Mouse (Mus musculus) G1E (cell line): Measurements from ENCODE around the gene Naa20.

Experiments used
- CTCF ChIP-seq: IDR thresholded peaks from 2 replicates; pipeline ENCODE4 v1.5.1; 2012; ENCODE audit warnings: low read depth, low read length, inconsistent platforms, mixed read lengths
- GATA1 ChIP-seq: IDR thresholded peaks from 2 replicates; pipeline ENCODE4 v1.6.1; 2012; ENCODE audit warnings: borderline replicate concordance, low read length, inconsistent platforms, mixed read lengths
- GATA2 ChIP-seq: IDR thresholded peaks from 2 replicates; pipeline ENCODE4 v1.6.1; 2012; ENCODE audit warnings: low read depth, low read length, inconsistent platforms, borderline replicate concordance
- POLR2AphosphoS5 ChIP-seq: IDR thresholded peaks from 2 replicates; pipeline ENCODE4 v1.6.1; 2012; ENCODE audit warnings: low read depth, low read length, inconsistent platforms; ENCODE audit not compliant: insufficient replicate concordance
- TAL1 ChIP-seq: conservative IDR thresholded peaks from 2 replicates; pipeline ENCODE4 v1.6.1; 2012; ENCODE audit warnings: low read depth, low read length, inconsistent platforms, mixed read lengths

DNA sequence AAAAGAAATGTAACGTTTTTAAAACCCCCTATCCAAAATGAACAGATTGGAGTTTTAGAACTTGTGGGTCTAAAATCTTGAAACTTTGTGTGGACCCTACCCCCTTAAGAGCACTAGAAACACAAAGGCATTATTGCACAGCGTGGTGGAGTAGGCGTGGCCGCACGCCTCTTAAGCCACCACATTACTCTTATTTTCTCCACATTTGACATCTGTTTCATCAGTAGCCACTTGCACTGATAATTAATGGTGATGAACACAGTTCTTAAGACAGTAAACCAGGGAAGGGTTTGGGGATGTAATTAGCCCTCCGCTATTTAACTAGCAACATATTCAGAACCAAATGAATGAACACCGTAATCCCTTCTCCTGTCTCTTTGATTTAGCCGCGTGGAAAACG, 53.9 kb downstream of the Naa20 start:
- TF ChIP-seq CTCF (no peak), POLR2AphosphoS5 (no peak), GATA1 (no peak), TAL1 (no peak), GATA2 (no peak)
